Mouse (Mus musculus) CH12.LX (cell line): ENCODE data around the gene Dtx3. TPM values are rescaled to one million over a fixed set of nuclear protein-coding genes. Genes with fewer than 3 reads are reported as not detected.

Experiments used
- DNase-seq: peaks from one replicate; pipeline ENCODE4 v3.0.0-alpha.2; 2013; ENCODE audit errors: extremely low read depth
- H3K27ac ChIP-seq: 2 replicates; pipeline ENCODE4 v1.5.1; 2012; ENCODE audit warnings: low read depth, mild to moderate bottlenecking, control low read depth, moderate library complexity; ENCODE audit not compliant: insufficient read depth
- H3K27me3 ChIP-seq: replicated peaks from 2 replicates; pipeline ENCODE3; 2012; ENCODE audit warnings: inconsistent platforms
- H3K36me3 ChIP-seq, 2 experiments: replicated peaks in 1 of 2; 2 replicates each; pipeline versions ENCODE3 to v1.6.1; 2012; ENCODE audit warnings: inconsistent platforms in 1 of 2, low read length in 1 of 2, mild to moderate bottlenecking in 1 of 2, mixed read lengths in 1 of 2, moderate library complexity in 1 of 2; ENCODE audit not compliant: control insufficient read depth in 1 of 2, insufficient read depth in 1 of 2
- H3K4me1 ChIP-seq, 2 experiments: 2 replicates each; pipeline ENCODE4 v1.6.1; 2012; ENCODE audit warnings: inconsistent platforms in 1 of 2, moderate library complexity in 1 of 2; ENCODE audit not compliant: insufficient read depth in 2 of 2, control insufficient read depth in 1 of 2
- H3K4me2 ChIP-seq: 2 replicates; pipeline ENCODE4 v1.6.1; 2012; ENCODE audit warnings: low read depth, mild to moderate bottlenecking, control low read depth; ENCODE audit not compliant: poor library complexity, insufficient read depth, severe bottlenecking
- H3K4me3 ChIP-seq, 3 experiments: fragments of 150-350 bp in 1 of 3; sonication (generic) in 1 of 3; replicated peaks in 1 of 3; 2 replicates each; pipeline versions ENCODE3 to v1.5.1; 2011 to 2012; ENCODE audit warnings: low read depth in 2 of 3, low read length in 2 of 3, mild to moderate bottlenecking in 2 of 3, moderate library complexity in 2 of 3, control low read depth in 1 of 3, improper control_type of control experiment in 1 of 3, inconsistent platforms in 1 of 3, mixed read lengths in 1 of 3; ENCODE audit not compliant: poor library complexity in 1 of 3
- H3K79me2 ChIP-seq: replicated peaks from 2 replicates; pipeline ENCODE4 v1.6.1; 2012; ENCODE audit warnings: mild to moderate bottlenecking, moderate library complexity; ENCODE audit not compliant: control insufficient read depth, poor library complexity, insufficient read depth, severe bottlenecking; ENCODE audit errors: extremely low read depth
- H3K9ac ChIP-seq: 2 replicates; pipeline ENCODE4 v1.6.1; 2012; ENCODE audit warnings: low read depth, mild to moderate bottlenecking, control low read depth, moderate library complexity; ENCODE audit not compliant: insufficient read depth
- H3K9me3 ChIP-seq: replicated peaks from 2 replicates; pipeline ENCODE3; 2012; ENCODE audit warnings: low read length, inconsistent platforms, mixed read lengths
- BHLHE40 ChIP-seq: IDR thresholded peaks from 2 replicates; pipeline ENCODE4 v1.6.1; 2011; ENCODE audit warnings: mild to moderate bottlenecking, low read depth, low read length, improper control_type of control experiment
- CHD1 ChIP-seq: IDR thresholded peaks from 2 replicates; pipeline ENCODE4 v1.6.1; 2012; ENCODE audit warnings: low read depth, low read length, improper control_type of control experiment, inconsistent platforms
- CTCF ChIP-seq, 2 experiments: IDR thresholded peaks in 1 of 2; conservative IDR thresholded peaks in 1 of 2; 2 replicates each; pipeline ENCODE4 v1.5.1; 2011 to 2012; ENCODE audit warnings: low read depth in 2 of 2, low read length in 2 of 2, improper control_type of control experiment in 1 of 2, inconsistent platforms in 1 of 2, mild to moderate bottlenecking in 1 of 2, moderate library complexity in 1 of 2
- E2F4 ChIP-seq: IDR thresholded peaks from 2 replicates; pipeline ENCODE4 v1.6.1; 2011; ENCODE audit warnings: low read depth, low read length, improper control_type of control experiment; ENCODE audit not compliant: insufficient replicate concordance
- ELF1 ChIP-seq: IDR thresholded peaks from 2 replicates; pipeline ENCODE4 v1.6.1; 2014; ENCODE audit warnings: low read depth, mild to moderate bottlenecking, inconsistent platforms, low read length, improper control_type of control experiment
- EP300 ChIP-seq: IDR thresholded peaks from 2 replicates; pipeline ENCODE4 v1.6.1; 2011; ENCODE audit warnings: low read length, improper control_type of control experiment
- GABPA ChIP-seq: IDR thresholded peaks from 2 replicates; pipeline ENCODE4 v1.6.1; 2012; ENCODE audit warnings: low read depth, low read length, improper control_type of control experiment, inconsistent platforms; ENCODE audit not compliant: insufficient replicate concordance
- HCFC1 ChIP-seq: IDR thresholded peaks from 2 replicates; pipeline ENCODE4 v1.6.1; 2012; ENCODE audit warnings: low read depth, mild to moderate bottlenecking, inconsistent platforms, low read length, improper control_type of control experiment
- IRF4 ChIP-seq: IDR thresholded peaks from 2 replicates; pipeline ENCODE4 v1.6.1; 2014; ENCODE audit warnings: low read depth, mild to moderate bottlenecking, inconsistent platforms, low read length, improper control_type of control experiment
- KAT2A ChIP-seq: IDR thresholded peaks from 2 replicates; pipeline ENCODE4 v1.6.1; 2012; ENCODE audit warnings: low read length, improper control_type of control experiment, inconsistent platforms; ENCODE audit not compliant: insufficient replicate concordance
- MAFK ChIP-seq: IDR thresholded peaks from 2 replicates; pipeline ENCODE4 v1.6.1; 2011; ENCODE audit warnings: low read length, improper control_type of control experiment; ENCODE audit not compliant: insufficient replicate concordance
- MAZ ChIP-seq: IDR thresholded peaks from 2 replicates; pipeline ENCODE4 v1.6.1; 2012; ENCODE audit warnings: low read depth, mild to moderate bottlenecking, inconsistent platforms, low read length, improper control_type of control experiment, moderate library complexity
- MEF2A ChIP-seq: IDR thresholded peaks from 2 replicates; pipeline ENCODE4 v1.6.1; 2014; ENCODE audit warnings: low read depth, mild to moderate bottlenecking, inconsistent platforms, low read length, improper control_type of control experiment, borderline replicate concordance
- MXI1 ChIP-seq: IDR thresholded peaks from 2 replicates; pipeline ENCODE4 v1.6.1; 2011; ENCODE audit warnings: mild to moderate bottlenecking, low read depth, low read length, improper control_type of control experiment
- MYC ChIP-seq: IDR thresholded peaks from 2 replicates; pipeline ENCODE4 v1.6.1; 2011; ENCODE audit warnings: low read depth, mild to moderate bottlenecking, improper control_type of control experiment, low read length
- POLR2A ChIP-seq: IDR thresholded peaks from 2 replicates; pipeline ENCODE4 v1.6.1; 2011; ENCODE audit warnings: low read depth, mild to moderate bottlenecking, improper control_type of control experiment, low read length
- RAD21 ChIP-seq: IDR thresholded peaks from 2 replicates; pipeline ENCODE4 v1.6.1; 2011; ENCODE audit warnings: low read depth, mild to moderate bottlenecking, low read length, improper control_type of control experiment, moderate library complexity
- RCOR1 ChIP-seq: conservative IDR thresholded peaks from 2 replicates; pipeline ENCODE4 v1.6.1; 2012; ENCODE audit warnings: low read depth, mild to moderate bottlenecking, inconsistent platforms, low read length, improper control_type of control experiment
- SIN3A ChIP-seq: IDR thresholded peaks from 2 replicates; pipeline ENCODE4 v1.6.1; 2012; ENCODE audit warnings: low read length, improper control_type of control experiment, inconsistent platforms
- SMC3 ChIP-seq: IDR thresholded peaks from 2 replicates; pipeline ENCODE4 v1.6.1; 2011; ENCODE audit warnings: low read depth, low read length, improper control_type of control experiment
- TCF12 ChIP-seq: IDR thresholded peaks from 2 replicates; pipeline ENCODE4 v1.6.1; 2014; ENCODE audit warnings: low read depth, mild to moderate bottlenecking, inconsistent platforms, low read length, improper control_type of control experiment
- UBTF ChIP-seq: IDR thresholded peaks from 2 replicates; pipeline ENCODE4 v1.6.1; 2012; ENCODE audit warnings: low read depth, mild to moderate bottlenecking, inconsistent platforms, low read length, improper control_type of control experiment, moderate library complexity
- USF2 ChIP-seq: conservative IDR thresholded peaks from 2 replicates; pipeline ENCODE4 v1.6.1; 2011; ENCODE audit warnings: low read depth, low read length, improper control_type of control experiment
- ZC3H11A ChIP-seq: IDR thresholded peaks from 2 replicates; pipeline ENCODE4 v1.6.1; 2012; ENCODE audit warnings: low read depth, mild to moderate bottlenecking, inconsistent platforms, low read length, improper control_type of control experiment
- ZKSCAN1 ChIP-seq: IDR thresholded peaks from 2 replicates; pipeline ENCODE4 v1.6.1; 2012; ENCODE audit warnings: low read depth, inconsistent platforms, low read length, improper control_type of control experiment, borderline replicate concordance
- ZMIZ1 ChIP-seq: IDR thresholded peaks from 2 replicates; pipeline ENCODE4 v1.6.1; 2012; ENCODE audit warnings: low read depth, mild to moderate bottlenecking, inconsistent platforms, low read length, improper control_type of control experiment
- dilution Hi-C: fragments of 300-500 bp; cut with MboI; formaldehyde crosslinking; loops from 2 replicates; pipeline ENCODE4 v1.14.3; 2020; ENCODE audit warnings: low sequenced_read_pairs; ENCODE audit not compliant: extremely low pct_unique_long_range_greater_than_20kb, extremely low pct_ligation_motif_present
- in situ Hi-C: fragments of 300-500 bp; cut with MboI; formaldehyde crosslinking; loops from 3 replicates; pipeline ENCODE4 v1.14.3; 2019; ENCODE audit warnings: low sequenced_read_pairs, low pct_ligation_motif_present, low pct_unique_long_range_greater_than_20kb, mixed read lengths
- polyA plus RNA-seq: library from polyadenylated mRNA; unstranded; fragments of >175 nt; gene quantifications from 2 replicates; pipeline ENCODE4 v1.2.1, GENCODE M21; 2012; ENCODE audit warnings: low read depth; ENCODE audit not compliant: insufficient read length
- total RNA-seq, 2 experiments: library from RNA; depleted of rRNA; stranded (reverse); fragments of 300-350 nt in 1 of 2; fragments of >200 nt in 1 of 2; gene quantifications; 2 replicates each; pipeline ENCODE4 v1.2.3; 2012 to 2014

The Dtx3 gene
- total and polyA plus RNA-seq, 3 experiments, result 18.9 to 51.2 (median 27.6) TPM

DNA sequence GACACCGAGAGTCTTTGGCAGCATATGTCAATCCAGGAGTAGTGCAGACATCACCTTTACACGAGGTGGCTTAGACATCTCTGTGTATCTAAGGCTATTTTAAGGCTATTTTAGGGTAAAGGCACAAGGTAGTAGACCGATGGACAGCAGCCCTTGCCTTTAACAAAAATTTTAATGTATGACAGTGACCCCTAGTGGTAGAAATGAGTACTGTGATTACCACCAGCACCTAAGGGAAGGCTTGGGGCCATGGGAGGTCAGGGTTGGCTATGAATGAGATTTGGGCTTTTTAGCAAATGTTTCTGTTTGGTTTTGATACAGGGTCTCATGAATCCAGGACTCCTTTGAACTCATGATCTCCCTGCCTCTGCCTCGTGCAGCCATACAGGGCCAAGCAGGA lies 33.4 kb upstream of the Dtx3 start:
- peak; percentile 65 for DNase-seq
- dilution Hi-C loops, result no loop called here
- Histone ChIP-seq H3K27ac (no peak overlapping the region), H3K27me3 (peaks cover 36% of the 10 kb centered on the region), H3K9me3 (peaks cover 1% of the 10 kb centered on the region), H3K4me3 (no peak overlapping the region), H3K9ac (no peak overlapping the region), H3K4me2 (no peak overlapping the region), H3K4me1 (peaks cover 3 to 30% of the 10 kb centered on the region in 2 experiments), H3K36me3 (no peaks in the 10 kb centered on the region), H3K79me2 (no peaks in the 10 kb centered on the region)
- in situ Hi-C loops, result no loop called here
- TF ChIP-seq CHD1 (no peak), MAZ (no peak), GABPA (no peak), HCFC1 (no peak), USF2 (no peak), CTCF (conservative IDR thresholded peaks at IDR 0.05 in 1 of 2, IDR thresholded peaks at IDR 0.05 in 1 of 2; ENCODE audit: low read depth in 2 of 2, low read length in 2 of 2) (peak; percentile 80 to 90), SIN3A (no peak), ZC3H11A (0 out of 2 replicates have a peak, but pooled peaks have one; percentile 8), ELF1 (no peak), RCOR1 (no peak), TCF12 (peak; percentile 23; the same call in 1 of the 2 replicates), E2F4 (no peak), RAD21 (peak; percentile 83), SMC3 (peak; percentile 82), MAFK (no peak), MEF2A (peak; percentile 46; the same call in 1 of the 2 replicates)

DNA sequence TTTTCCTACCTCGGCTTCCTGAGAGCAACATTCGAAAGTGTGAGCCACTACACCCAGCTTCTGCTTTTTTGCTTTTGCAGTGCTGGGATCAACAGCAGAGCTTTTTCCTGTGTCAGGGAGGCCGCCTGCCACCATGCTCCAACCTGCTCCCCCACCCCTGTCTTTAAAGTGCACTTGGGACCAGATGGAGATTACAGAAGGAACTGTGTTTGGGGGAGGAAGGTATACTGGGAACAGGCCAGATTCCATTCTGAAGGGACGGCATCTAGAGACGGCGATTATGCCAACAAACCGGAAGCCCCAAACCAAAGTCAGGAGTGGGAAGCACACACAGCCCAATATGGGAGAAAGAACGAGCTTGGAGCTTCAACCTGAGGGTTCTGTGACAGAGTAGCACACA lies 31.6 kb upstream of the Dtx3 start:
- Histone ChIP-seq H3K27ac (no peak overlapping the region), H3K4me1 (peaks cover 3 to 29% of the 10 kb centered on the region in 2 experiments), H3K27me3 (peaks cover 28% of the 10 kb centered on the region), H3K4me3 (no peak overlapping the region), H3K36me3 (no peaks in the 10 kb centered on the region), H3K9me3 (peaks cover 3% of the 10 kb centered on the region), H3K9ac (no peak overlapping the region), H3K4me2 (no peak overlapping the region), H3K79me2 (no peaks in the 10 kb centered on the region)
- TF ChIP-seq IRF4, result no peak
- no peak for TF ChIP-seq ZKSCAN1
- no peak for TF ChIP-seq RCOR1
- TF ChIP-seq GABPA, result no peak
- TF ChIP-seq ZC3H11A, result no peak
- TF ChIP-seq BHLHE40, result no peak
- TF ChIP-seq MYC, result no peak
- TF ChIP-seq POLR2A, result no peak
- TF ChIP-seq EP300, result no peak
- no peak for TF ChIP-seq KAT2A
- TF ChIP-seq UBTF, result no peak
- no peak for TF ChIP-seq MXI1
- no peak for TF ChIP-seq ZMIZ1
- TF ChIP-seq TCF12, result no peak
- no peak for TF ChIP-seq SMC3
- no peak for TF ChIP-seq CHD1
- in situ Hi-C loops (no loop called here), dilution Hi-C loops (no loop called here)
- no peak for DNase-seq
